Mouse (Mus musculus) E14TG2a.4 (cell line): Measurements from ENCODE around the gene Rapgef5.

Source experiments
- CTCF ChIP-seq: conservative IDR thresholded peaks from 2 replicates; pipeline ENCODE4 v1.5.1; 2014; ENCODE audit warnings: low read length
- NANOG ChIP-seq: IDR thresholded peaks from 2 replicates; pipeline ENCODE4 v1.6.1; 2014; ENCODE audit warnings: borderline replicate concordance, low read length, mixed read lengths
- POU5F1 ChIP-seq: IDR thresholded peaks from 2 replicates; pipeline ENCODE4 v1.6.1; 2014; ENCODE audit warnings: low read length, borderline replicate concordance

- TF ChIP-seq CTCF, result no peak
- no peak for TF ChIP-seq POU5F1
- no peak for TF ChIP-seq NANOG
Observed at GRCm38 (mm10) chr12:117584256-117584655, 68.0 kb downstream of the Rapgef5 start.
